Mouse (Mus musculus) thymus, postnatal 4 days (tissue): ENCODE data around the gene Ccr6.
"Not testable (repeated sequence)": the region's sequence is repeated elsewhere in the genome, so short reads cannot be mapped to it uniquely, and the experiment has no call there.

Experiments used
- DNase-seq: peaks from one replicate; pipeline ENCODE4 v3.0.0; 2021

The Ccr6 gene

DNA sequence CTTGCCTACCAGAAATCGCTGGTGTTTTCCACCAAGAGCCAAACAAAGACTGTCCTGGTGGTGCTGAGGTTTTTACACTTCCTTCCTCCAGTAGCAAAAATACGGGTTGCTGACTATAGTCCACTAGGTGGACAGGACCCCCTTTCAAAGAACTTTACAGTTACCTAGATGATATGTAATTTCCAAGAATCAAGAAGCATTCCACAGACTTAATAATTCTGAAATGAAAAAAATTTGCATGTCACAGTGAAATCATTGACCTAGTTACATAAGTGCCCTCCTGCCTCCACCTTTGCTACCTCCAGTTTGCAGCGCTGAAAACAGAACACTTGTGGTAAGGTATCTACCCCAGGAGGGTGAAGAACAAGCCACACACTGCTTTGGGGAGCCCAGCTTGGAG lies at the start of gene Ccr6:
Gene Ccr6 (plus strand): TSS at position 301 of the 400 bp plus-strand sequence.
- DNase-seq: no peak

DNA sequence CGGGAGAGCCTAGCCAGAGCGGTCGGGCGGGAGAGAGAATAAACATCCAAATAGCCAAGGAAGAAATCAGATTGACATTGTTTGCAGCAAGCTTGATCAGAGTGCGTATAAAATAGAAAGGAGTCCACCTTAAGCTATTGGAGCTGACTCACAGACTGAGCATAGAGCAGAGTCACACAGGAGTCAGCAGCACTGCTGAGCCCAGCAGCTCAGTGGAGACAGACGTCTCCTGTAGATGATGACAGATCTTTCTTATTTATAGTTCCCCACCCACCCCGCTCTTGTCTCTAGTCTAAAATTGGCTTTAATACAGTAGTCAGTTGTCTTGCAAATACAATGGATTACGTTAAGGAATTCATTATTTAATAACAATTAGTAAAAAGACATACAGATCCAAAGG lies 42.2 kb upstream of the Ccr6 start:
- no peak for DNase-seq

DNA sequence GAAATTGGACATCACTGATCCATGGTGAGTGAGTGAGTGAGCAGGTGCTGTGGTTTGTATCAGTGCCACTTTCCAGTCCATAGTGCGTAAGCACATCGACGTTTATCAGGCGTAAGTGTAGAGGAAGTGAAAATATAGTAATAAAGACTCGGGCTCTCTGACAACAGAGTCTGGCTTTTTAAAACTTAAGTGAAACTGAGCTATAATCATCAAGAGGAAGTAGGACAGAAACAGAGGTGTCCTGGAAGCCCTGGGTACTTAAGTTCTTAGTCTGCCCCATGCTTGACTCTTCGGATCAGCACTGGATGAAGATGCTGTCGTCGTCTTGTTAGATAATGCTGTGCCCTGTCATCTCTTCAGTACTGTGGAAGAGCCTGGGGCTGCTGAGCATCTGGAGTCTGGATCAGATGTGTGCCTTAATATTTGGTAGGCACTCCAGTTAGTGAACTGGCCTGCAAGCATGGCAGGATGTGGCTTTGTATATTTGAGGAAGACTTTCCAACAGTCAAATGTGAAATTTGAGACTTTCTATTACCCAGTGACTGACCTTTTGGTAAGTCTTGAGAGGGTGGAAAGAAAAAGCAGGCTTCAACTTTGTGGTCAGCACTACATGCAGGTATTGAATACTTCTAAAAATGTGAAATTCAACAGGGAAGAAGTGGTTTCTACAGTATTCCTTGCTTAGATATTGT lies 40.0 kb upstream of the Ccr6 start:
- no peak for DNase-seq

GRCm38 (mm10) chr17:8197652-8198051 lies 38.2 kb upstream of the Ccr6 start:
- DNase-seq: no peak

- no peak for DNase-seq
These were observed 36.5 kb upstream of the Ccr6 start for GRCm38 (mm10) chr17:8199067-8199935.

GRCm38 (mm10) chr17:8199936-8200330 lies 35.9 kb upstream of the Ccr6 start:
- no peak for DNase-seq

GRCm38 (mm10) chr17:8203487-8203886 lies 32.4 kb upstream of the Ccr6 start:
- no peak for DNase-seq

GRCm38 (mm10) chr17:8205221-8205631 lies 30.6 kb upstream of the Ccr6 start:
- not testable (repeated sequence) for DNase-seq

GRCm38 (mm10) chr17:8206691-8207090 lies 29.2 kb upstream of the Ccr6 start:
- no peak for DNase-seq

GRCm38 (mm10) chr17:8209696-8210095 lies 26.1 kb upstream of the Ccr6 start:
- DNase-seq: no peak

- DNase-seq: no peak
These were observed 25.7 kb upstream of the Ccr6 start for GRCm38 (mm10) chr17:8210170-8210569.

- no peak for DNase-seq
These were observed 25.2 kb upstream of the Ccr6 start for GRCm38 (mm10) chr17:8210675-8211074.

DNA sequence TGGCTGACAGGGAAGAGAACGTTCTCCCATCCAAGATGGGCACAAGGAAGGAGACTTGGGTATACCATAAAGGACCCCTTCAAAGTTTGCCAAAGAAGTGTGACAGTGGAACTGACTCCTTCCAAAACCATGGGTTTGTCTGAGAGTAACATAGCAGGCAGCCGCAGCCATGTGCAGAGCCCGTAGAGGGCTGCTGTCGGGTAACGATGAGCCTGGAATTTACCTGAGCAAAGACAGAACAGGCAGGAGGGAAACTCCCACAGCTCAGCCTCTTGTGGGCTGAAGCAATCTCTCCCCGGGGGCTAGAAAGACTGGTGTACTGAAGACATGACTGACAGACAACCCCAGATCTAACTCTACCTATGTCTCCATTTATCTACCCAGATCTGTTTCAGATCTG lies 24.4 kb upstream of the Ccr6 start:
- no peak for DNase-seq

DNA sequence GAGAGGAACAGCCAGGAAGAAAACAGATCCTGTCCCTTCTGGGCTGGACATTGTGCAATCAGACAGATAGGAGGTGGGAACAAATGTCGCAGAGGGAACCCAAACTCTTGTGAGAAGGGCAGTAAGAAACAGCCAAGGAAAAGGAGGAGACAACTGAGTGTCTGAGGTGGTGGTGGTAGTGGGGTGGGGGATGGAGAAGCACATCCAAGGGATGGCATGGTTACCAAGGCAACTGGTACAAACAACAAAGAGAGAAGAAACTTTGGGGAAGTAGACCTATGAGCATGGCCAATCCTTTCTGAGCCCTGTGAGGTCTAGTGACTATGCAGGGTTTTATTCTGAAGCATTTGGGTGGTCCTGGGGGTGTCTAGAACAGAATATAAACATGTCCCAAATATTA lies 21.5 kb upstream of the Ccr6 start:
- no peak for DNase-seq

GRCm38 (mm10) chr17:8215016-8215745 lies 20.7 kb upstream of the Ccr6 start:
- DNase-seq: no peak

DNA sequence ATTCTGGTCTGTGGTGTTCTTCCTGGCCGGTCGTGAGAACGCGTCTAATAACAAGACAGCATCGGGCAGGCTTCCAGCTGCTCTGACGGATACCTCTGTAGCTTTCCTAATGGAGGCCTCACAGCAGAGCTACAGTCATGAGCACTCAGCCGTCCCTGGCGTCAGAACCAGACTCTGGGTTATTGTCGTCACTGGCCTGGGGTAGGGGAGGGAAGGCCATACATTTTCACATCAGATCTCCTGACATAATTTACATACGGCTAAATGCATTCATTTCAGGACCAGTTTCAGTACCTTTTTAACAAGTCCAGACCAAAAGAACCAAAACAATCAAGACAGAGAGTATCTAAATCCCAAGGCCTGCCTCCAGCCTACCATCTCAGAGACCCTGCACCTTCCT lies 12.6 kb upstream of the Ccr6 start:
- DNase-seq: no peak

GRCm38 (mm10) chr17:8224072-8224471 lies 11.8 kb upstream of the Ccr6 start:
- DNase-seq: no peak

DNA sequence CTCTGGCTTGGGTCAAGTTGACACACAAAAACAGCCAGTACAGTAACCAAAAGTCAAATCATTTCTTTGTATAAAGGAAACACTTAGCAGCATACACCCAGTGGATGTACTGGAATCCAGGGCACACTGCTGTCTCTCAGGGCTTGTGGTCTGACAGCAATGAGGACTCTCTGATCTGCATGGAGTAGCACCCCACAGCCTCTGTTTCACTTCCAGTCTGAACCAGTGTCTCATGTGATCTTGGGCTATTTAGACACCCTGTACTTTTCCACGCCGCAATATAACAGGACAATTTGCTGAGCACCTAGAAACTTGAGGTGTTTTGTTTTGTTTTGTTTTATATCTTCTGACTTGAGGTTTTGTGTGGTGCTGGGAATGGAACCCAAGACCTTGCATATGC lies 10.7 kb upstream of the Ccr6 start:
- no peak for DNase-seq

- DNase-seq: no peak
These were observed 10.1 kb upstream of the Ccr6 start for GRCm38 (mm10) chr17:8225746-8226145.

- no peak for DNase-seq
These were observed 7.2 kb upstream of the Ccr6 start for GRCm38 (mm10) chr17:8228622-8229021.

DNA sequence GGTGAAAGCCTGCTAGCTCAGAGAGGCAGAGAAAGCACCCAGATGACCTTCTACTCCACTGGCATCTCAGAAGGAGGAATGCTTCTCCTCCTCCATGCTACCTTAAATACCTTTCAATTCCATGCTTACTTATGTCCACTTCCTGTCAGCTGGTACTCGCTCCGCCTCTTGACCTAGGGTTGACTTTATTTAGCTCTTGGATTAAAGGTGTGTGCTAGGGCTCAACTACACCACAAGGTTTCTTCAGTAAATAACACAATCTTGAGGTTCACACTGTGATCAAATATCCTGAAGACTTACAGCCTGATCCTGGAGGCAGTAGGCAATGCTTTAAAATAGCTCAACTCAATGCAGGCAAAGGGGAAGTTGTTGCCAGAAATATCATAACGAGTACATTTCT lies 6.2 kb upstream of the Ccr6 start:
- DNase-seq: no peak

DNA sequence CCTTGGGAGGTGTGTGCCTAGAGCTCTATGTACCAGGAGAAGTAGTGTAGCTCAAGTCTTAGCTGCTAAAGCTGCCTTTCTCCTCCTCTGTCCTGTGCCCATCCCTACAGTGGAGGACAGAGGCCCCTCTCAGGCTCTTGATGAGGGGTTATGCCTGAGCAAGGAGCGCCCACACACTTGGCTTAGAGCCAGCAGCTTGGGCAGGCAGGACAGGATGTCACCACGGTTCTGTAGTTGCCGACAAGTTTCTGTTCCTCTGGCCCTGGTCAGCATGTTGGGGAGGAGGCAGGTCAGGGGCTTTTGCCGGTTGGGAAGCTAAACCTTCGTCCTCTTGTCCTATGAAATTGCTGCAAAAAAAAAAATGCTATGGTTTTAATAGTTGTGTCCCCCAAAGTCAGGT lies 3.8 kb upstream of the Ccr6 start:
- no peak for DNase-seq

DNA sequence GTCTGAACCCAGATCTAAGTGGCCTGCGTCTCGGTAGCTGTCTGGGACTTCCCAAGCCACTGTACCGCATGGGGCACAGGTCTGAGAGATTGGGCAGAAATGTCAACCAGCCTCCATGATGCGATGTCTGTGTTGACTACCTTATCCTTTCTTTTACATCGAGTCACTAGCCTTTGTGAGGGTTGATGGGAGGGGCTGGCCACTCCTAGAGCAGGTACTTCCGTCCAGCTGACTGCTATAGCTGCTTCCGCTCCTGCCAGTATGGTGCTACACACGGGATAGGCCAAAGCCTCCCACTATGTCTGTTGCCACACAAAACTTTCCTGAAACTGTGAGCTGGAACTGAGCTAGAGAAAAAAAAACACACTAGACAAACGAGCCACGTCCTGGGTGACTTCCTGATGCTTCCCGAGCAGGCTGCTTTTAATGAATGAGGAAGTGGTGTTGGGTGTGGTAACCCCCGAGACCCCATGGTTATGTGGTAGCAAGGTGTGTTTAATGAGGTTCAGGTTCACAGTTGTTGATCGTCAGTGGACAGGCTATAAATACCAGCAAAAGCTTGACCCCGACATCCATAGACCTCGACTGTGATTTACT lies 2.1 kb upstream of the Ccr6 start:
- DNase-seq: no peak
